Mouse (Mus musculus): ENCODE measurements around the gene Syngr1. TPM values are rescaled to one million over a fixed set of nuclear protein-coding genes. Genes with fewer than 3 reads are reported as not detected.

Gene Syngr1
- polyA plus RNA-seq, 1 experiment from 2014 or later = 8.7 TPM

- Histone ChIP-seq H3K36me3 (ENCODE audit: control insufficient read depth, insufficient read depth, low read length) (peaks cover 13% of the 10 kb centered on the region), H3K27ac (ENCODE audit: low read depth, low read length) (no peak overlapping the region), H3K4me1 (ENCODE audit: control insufficient read depth, insufficient read depth, low read length) (no peaks in the 10 kb centered on the region), H3K4me2 (ENCODE audit: low read depth) (no peak overlapping the region), H3K9ac (ENCODE audit: low read length) (no peak overlapping the region), H3K4me3 (ENCODE audit: low read depth, low read length) (no peak overlapping the region), H3K27me3 (ENCODE audit: control insufficient read depth, insufficient read depth, low read length) (no peaks in the 10 kb centered on the region), H3K9me3 (ENCODE audit: control insufficient read depth, low read length) (no peaks in the 10 kb centered on the region)
- WGBS = 63% methylated on average over 6 of the region's 6 CpGs
- ATAC-seq (ENCODE audit: insufficient read depth, low FRiP score, low TSS enrichment) (no peak), DNase-seq (ENCODE audit: low spot score) (no peak)
Measured at GRCm38 (mm10) chr15:80074663-80075373, 16.3 kb upstream of the Syngr1 start.

DNA sequence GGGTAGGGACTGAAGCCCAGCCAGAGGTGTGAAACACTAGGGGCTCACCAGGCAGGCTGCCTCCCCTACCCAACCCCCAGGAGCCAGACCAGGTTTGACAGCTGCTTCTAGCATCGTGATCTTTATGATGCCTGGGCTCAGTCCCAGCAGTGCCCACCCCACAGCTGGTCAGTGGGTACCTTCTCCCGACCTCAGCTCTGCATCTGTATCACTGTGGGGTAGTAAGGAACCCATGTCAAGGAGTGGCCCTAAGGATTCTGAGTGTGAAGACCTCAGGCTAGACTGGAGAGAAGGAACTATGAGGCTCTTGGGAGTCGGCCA is 15.8 kb upstream of the Syngr1 start:
- 51% methylated on average over 3 of the region's 3 CpGs for WGBS
- ATAC-seq (ENCODE audit: insufficient read depth, low FRiP score, low TSS enrichment) (no peak; the same call in 1 of the 2 replicates), DNase-seq (ENCODE audit: low spot score) (no peak)
- no peaks in the 10 kb centered on the region for H3K4me1 ChIP-seq (ENCODE audit: control insufficient read depth, insufficient read depth, low read length)
- no peaks in the 10 kb centered on the region for H3K9me3 ChIP-seq (ENCODE audit: control insufficient read depth, low read length)
- H3K36me3 ChIP-seq (ENCODE audit: control insufficient read depth, insufficient read depth, low read length) = peaks cover 17% of the 10 kb centered on the region
- no peak overlapping the region for H3K4me2 ChIP-seq (ENCODE audit: low read depth)
- H3K27ac ChIP-seq (ENCODE audit: low read depth, low read length) = 0 out of 2 replicates have a peak overlapping the region, but pooled peaks have one; percentile 27
- no peak overlapping the region for H3K4me3 ChIP-seq (ENCODE audit: low read depth, low read length)
- no peaks in the 10 kb centered on the region for H3K27me3 ChIP-seq (ENCODE audit: control insufficient read depth, insufficient read depth, low read length)
- H3K9ac ChIP-seq (ENCODE audit: low read length) = no peak overlapping the region

DNA sequence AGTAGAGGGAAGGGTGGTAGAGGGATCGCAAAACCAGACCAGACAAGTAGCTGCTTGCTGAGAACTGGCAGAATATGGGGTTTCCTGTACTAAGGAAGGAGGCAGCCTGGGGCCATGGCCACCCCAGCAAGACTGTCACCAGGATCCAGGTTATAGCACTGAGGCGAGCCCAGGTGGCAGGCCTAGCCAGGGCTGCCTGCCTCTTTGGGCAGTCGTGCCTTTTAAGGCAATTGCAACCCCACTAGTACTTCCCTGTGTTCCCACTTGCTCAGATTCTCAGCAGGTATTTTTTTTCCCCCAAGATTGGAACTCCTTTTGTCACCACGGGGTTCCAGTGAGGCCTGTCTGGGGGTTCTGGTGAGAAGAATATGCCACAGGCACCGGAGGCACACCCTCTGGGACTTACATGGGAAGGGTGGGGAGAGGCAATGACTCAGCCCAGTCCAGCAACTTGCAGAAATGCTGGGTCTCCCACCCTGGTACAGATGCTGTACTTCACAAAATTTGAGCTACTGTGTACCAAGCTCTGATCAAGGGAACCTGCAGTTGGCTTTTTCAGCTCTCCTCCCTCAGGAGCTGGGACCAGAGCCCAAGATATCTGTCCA is 15.3 kb upstream of the Syngr1 start:
- ATAC-seq (ENCODE audit: insufficient read depth, low FRiP score, low TSS enrichment) (peak; percentile 28; the same call in 1 of the 2 replicates), DNase-seq (ENCODE audit: low spot score) (no peak)
- H3K4me1 ChIP-seq (ENCODE audit: control insufficient read depth, insufficient read depth, low read length) = peaks cover under 1% of the 10 kb centered on the region; the same call in 1 of the 2 replicates
- H3K9ac ChIP-seq (ENCODE audit: low read length) = no peak overlapping the region
- WGBS = 43% methylated on average over 5 of the region's 5 CpGs
- H3K9me3 ChIP-seq (ENCODE audit: control insufficient read depth, low read length) = no peaks in the 10 kb centered on the region
- no peak overlapping the region for H3K4me3 ChIP-seq (ENCODE audit: low read depth, low read length)
- H3K36me3 ChIP-seq (ENCODE audit: control insufficient read depth, insufficient read depth, low read length) = peaks cover 18% of the 10 kb centered on the region
- no peak overlapping the region for H3K4me2 ChIP-seq (ENCODE audit: low read depth)
- H3K27me3 ChIP-seq (ENCODE audit: control insufficient read depth, insufficient read depth, low read length) = no peaks in the 10 kb centered on the region
- H3K27ac ChIP-seq (ENCODE audit: low read depth, low read length) = 0 out of 2 replicates have a peak overlapping the region, but pooled peaks have one; percentile 27

- Histone ChIP-seq H3K27ac (ENCODE audit: low read depth, low read length) (no peak overlapping the region), H3K36me3 (ENCODE audit: control insufficient read depth, insufficient read depth, low read length) (peaks cover 21% of the 10 kb centered on the region), H3K4me3 (ENCODE audit: low read depth, low read length) (no peak overlapping the region), H3K9me3 (ENCODE audit: control insufficient read depth, low read length) (no peaks in the 10 kb centered on the region), H3K9ac (ENCODE audit: low read length) (no peak overlapping the region), H3K4me2 (ENCODE audit: low read depth) (no peak overlapping the region), H3K4me1 (ENCODE audit: control insufficient read depth, insufficient read depth, low read length) (peaks cover 3% of the 10 kb centered on the region; the same call in 1 of the 2 replicates), H3K27me3 (ENCODE audit: control insufficient read depth, insufficient read depth, low read length) (no peaks in the 10 kb centered on the region)
- WGBS = 8% methylated on average over 2 of the region's 2 CpGs
- ATAC-seq (ENCODE audit: insufficient read depth, low FRiP score, low TSS enrichment) (peak; percentile 63; the same call in 1 of the 2 replicates), DNase-seq (ENCODE audit: low spot score) (peak; percentile 84)
Measured at GRCm38 (mm10) chr15:80076338-80077136, 14.6 kb upstream of the Syngr1 start.

DNA sequence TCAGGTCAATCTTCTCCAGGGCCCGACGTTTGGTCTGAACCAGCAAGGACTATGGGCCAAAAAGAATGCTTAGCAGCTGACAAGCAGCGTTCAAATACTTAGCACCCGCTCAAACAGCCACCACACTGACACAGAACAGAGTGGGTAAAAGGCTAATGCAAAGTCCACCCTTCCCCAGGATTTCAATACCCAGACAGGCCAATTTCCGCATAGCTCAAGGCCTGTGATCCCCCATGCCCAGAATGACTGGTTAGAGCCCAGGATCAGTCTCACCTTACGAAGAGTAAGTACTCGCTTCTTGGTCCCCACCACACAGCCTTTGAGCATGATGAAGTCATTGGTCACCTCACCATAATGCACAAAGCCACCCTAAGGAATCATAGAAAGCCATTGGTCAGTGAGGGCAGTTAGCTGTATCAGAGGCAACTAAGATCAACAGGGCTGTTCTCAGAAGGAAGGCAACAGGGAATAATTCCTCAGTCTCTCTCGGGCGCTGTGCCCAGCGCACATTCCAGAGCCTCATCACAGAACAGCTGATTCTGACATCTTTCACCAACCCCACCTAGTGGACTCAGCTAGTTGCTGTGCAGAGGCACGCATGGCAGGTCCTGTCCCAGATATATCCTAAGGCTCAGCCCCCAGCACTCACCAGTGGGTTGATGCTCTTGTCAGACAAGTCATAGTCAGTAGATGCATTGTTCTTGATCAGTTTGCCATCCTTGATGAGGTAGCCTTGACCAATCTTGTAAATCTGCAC is 12.9 kb upstream of the Syngr1 start:
- H3K27ac ChIP-seq (ENCODE audit: low read depth, low read length) = no peak overlapping the region
- no peak for DNase-seq (ENCODE audit: low spot score)
- peaks cover 10% of the 10 kb centered on the region; the same call in 1 of the 2 replicates for H3K4me1 ChIP-seq (ENCODE audit: control insufficient read depth, insufficient read depth, low read length)
- no peaks in the 10 kb centered on the region for H3K9me3 ChIP-seq (ENCODE audit: control insufficient read depth, low read length)
- no peak for ATAC-seq (ENCODE audit: insufficient read depth, low FRiP score, low TSS enrichment)
- no peak overlapping the region for H3K9ac ChIP-seq (ENCODE audit: low read length)
- no peaks in the 10 kb centered on the region for H3K27me3 ChIP-seq (ENCODE audit: control insufficient read depth, insufficient read depth, low read length)
- WGBS = 77% methylated on average over 11 of the region's 11 CpGs
- no peak overlapping the region for H3K4me3 ChIP-seq (ENCODE audit: low read depth, low read length)
- H3K4me2 ChIP-seq (ENCODE audit: low read depth) = no peak overlapping the region
- H3K36me3 ChIP-seq (ENCODE audit: control insufficient read depth, insufficient read depth, low read length) = peaks cover 21% of the 10 kb centered on the region

DNA sequence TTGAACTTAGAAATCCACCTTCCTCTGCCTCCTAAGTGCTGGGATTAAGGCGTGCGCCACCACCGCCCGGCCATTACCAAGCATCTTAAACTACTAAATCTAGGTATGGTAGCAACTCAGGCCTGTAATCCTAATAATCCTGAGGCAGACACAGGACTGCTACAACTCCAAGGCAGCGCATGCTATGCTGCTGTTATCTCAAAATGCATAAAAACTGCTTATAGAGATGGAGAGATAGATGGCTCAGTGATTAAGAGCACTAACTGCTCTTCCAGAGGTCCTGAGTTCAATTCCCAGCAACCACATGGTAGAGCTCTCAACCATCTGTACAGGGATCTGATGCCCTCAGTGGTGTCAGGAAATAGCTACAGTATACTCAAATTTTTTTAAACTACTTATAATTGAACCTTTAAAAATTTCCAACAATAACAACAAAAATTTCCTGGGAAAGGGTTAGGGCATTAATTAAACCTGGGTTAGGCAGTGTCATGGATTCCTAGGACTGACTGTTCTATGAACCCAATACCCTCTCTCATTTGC is 11.9 kb upstream of the Syngr1 start:
- WGBS = 92% methylated on average over 5 of the region's 5 CpGs
- ATAC-seq (ENCODE audit: insufficient read depth, low FRiP score, low TSS enrichment) = no peak
- H3K4me2 ChIP-seq (ENCODE audit: low read depth) = no peak overlapping the region

DNA sequence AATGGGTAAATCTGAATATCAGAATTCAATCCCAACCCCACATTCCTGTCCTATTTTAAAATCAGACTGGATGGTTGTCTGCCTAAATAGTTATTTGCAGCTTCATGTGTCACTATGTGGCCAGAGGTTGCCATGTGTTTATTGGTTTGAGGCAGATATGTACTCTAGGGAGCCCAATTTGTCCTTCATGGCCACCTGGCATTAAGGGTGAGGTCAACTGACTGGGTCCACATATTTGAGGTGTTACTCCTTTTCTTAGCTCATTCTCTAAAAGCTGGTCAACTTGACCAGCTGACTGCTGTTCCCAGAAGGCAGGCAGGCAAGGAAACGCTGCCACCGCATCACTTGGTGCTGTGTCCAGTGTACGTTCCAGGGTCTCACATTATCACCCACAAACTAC is 11.2 kb upstream of the Syngr1 start:
- no peak for ATAC-seq (ENCODE audit: insufficient read depth, low FRiP score, low TSS enrichment)
- Histone ChIP-seq H3K9ac (ENCODE audit: low read length) (no peak overlapping the region), H3K4me1 (ENCODE audit: control insufficient read depth, insufficient read depth, low read length) (peaks cover 10% of the 10 kb centered on the region; the same call in 1 of the 2 replicates), H3K4me3 (ENCODE audit: low read depth, low read length) (no peak overlapping the region), H3K27ac (ENCODE audit: low read depth, low read length) (no peak overlapping the region), H3K9me3 (ENCODE audit: control insufficient read depth, low read length) (no peaks in the 10 kb centered on the region), H3K27me3 (ENCODE audit: control insufficient read depth, insufficient read depth, low read length) (no peaks in the 10 kb centered on the region), H3K36me3 (ENCODE audit: control insufficient read depth, insufficient read depth, low read length) (peaks cover 21% of the 10 kb centered on the region), H3K4me2 (ENCODE audit: low read depth) (no peak overlapping the region)
- WGBS = 75% methylated on average over 3 of the region's 3 CpGs
- no peak for DNase-seq (ENCODE audit: low spot score)

More for the DNA sequence above, 11.9 kb upstream of the Syngr1 start:
- Histone ChIP-seq H3K27ac (ENCODE audit: low read depth, low read length) (no peak overlapping the region), H3K36me3 (ENCODE audit: control insufficient read depth, insufficient read depth, low read length) (peaks cover 21% of the 10 kb centered on the region), H3K27me3 (ENCODE audit: control insufficient read depth, insufficient read depth, low read length) (no peaks in the 10 kb centered on the region), H3K4me1 (ENCODE audit: control insufficient read depth, insufficient read depth, low read length) (peaks cover 10% of the 10 kb centered on the region; the same call in 1 of the 2 replicates), H3K4me3 (ENCODE audit: low read depth, low read length) (no peak overlapping the region), H3K9ac (ENCODE audit: low read length) (no peak overlapping the region), H3K9me3 (ENCODE audit: control insufficient read depth, low read length) (no peaks in the 10 kb centered on the region)
- no peak for DNase-seq (ENCODE audit: low spot score)
